Mouse (Mus musculus) kidney, embryonic 16.5 days (tissue): ENCODE data around the gene Eef1akmt3. TPM values are rescaled to one million over a fixed set of nuclear protein-coding genes. Genes with fewer than 3 reads are reported as not detected.
"Not testable (repeated sequence)": the region's sequence is repeated elsewhere in the genome, so short reads cannot be mapped to it uniquely, and the experiment has no call there.

Experiments used
- ATAC-seq: fragments of 200-750 bp; cut with Nextera tagmentation; 2 replicates; pipeline ENCODE4 v1.8.0; 2017; ENCODE audit warnings: moderate TSS enrichment; ENCODE audit not compliant: low FRiP score, low TSS enrichment
- H3K27ac ChIP-seq: fragments of 300-500 bp; sonication (generic); 2 replicates; pipeline ENCODE4 v1.5.1; 2014; ENCODE audit warnings: low read length
- H3K27me3 ChIP-seq: fragments of 300-500 bp; sonication (generic); 2 replicates; pipeline ENCODE4 v1.6.1; 2014; ENCODE audit warnings: low read length, control low read depth, mixed read lengths; ENCODE audit not compliant: insufficient read depth
- H3K36me3 ChIP-seq: fragments of 300-500 bp; sonication (generic); 2 replicates; pipeline ENCODE4 v1.6.1; 2014; ENCODE audit warnings: low read length, control low read depth, mixed read lengths; ENCODE audit not compliant: insufficient read depth
- H3K4me1 ChIP-seq: fragments of 300-500 bp; sonication (generic); 2 replicates; pipeline ENCODE4 v1.6.1; 2014; ENCODE audit warnings: low read length, control low read depth, mixed read lengths; ENCODE audit not compliant: insufficient read depth
- H3K4me2 ChIP-seq: fragments of 300-500 bp; sonication (generic); replicated peaks from 2 replicates; pipeline ENCODE4 v1.6.1; 2014; ENCODE audit warnings: low read depth, low read length
- H3K4me3 ChIP-seq: fragments of 300-500 bp; sonication (generic); 2 replicates; pipeline ENCODE4 v1.5.1; 2014; ENCODE audit warnings: mild to moderate bottlenecking, low read length
- H3K9ac ChIP-seq: fragments of 300-500 bp; sonication (generic); replicated peaks from 2 replicates; pipeline ENCODE4 v1.6.1; 2014; ENCODE audit warnings: low read length
- H3K9me3 ChIP-seq: fragments of 300-500 bp; sonication (generic); 2 replicates; pipeline ENCODE4 v1.6.1; 2016; ENCODE audit warnings: low read length, control low read depth
- WGBS: fragments of 180-500 bp; shearing (Covaris S2); extraction: QIAGEN DNeasy Blood & Tissue Kit; methylation state at CpG from one replicate; pipeline ENCODE4 v1.1.7; 2014; 5-methylcytosine and 5-hydroxymethylcytosine counted together
- polyA plus RNA-seq: library from polyadenylated mRNA; unstranded; fragments of >200 nt; fragmentation: Nextera tagmentation; extraction: Ambion mirVana; gene quantifications from 2 replicates; pipeline ENCODE4 v1.2.1, GENCODE M21; 2015

Eef1akmt3 gene
- polyA plus RNA-seq, 1 experiment from 2014 or later: 0.76 TPM

DNA sequence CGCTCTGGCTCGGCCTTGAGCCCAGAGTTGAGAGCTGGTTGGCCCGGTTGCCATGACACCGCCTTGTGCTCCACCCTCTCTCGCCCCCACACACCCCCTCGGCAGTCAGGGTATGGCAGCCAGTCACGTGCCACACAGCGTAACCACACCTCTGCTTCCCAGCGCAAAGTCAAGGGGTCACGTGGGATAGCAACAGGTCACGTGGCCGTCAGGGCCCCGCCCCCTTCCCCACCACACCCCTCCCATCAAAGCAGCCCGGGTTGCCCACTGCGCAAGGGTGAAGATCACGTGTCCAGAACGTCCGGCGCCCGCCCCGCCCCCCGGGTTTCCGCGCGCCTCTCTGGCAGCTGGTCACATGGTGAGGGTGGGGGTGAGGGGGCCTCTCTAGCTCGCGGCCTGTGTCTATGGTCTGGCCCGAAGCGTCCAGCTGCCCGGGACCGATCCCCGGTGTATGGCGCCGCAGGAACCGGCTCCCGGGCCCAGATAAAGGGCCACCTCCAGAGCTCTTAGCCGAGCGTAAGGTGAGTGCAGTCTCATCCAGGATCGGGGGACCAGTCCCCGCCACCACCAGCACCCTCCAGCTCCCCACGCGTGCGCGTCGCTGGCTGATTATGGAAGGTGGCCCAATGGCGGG is 22.0 kb upstream of the Eef1akmt3 start, which contains the start of gene Cdk4:
Gene Cdk4, plus strand, starts transcription at position 296 of the 634 bp plus-strand sequence.
- under 1% methylated on average over 45 of the region's 46 CpGs for WGBS
- ATAC-seq: peak; percentile 92
- no peaks in the 10 kb centered on the region for H3K9me3 ChIP-seq
- H3K36me3 ChIP-seq: peaks cover 36% of the 10 kb centered on the region
- peak within 1 kb of the TSS; percentile 72 for H3K4me2 ChIP-seq
- H3K4me1 ChIP-seq: peaks cover 34% of the 10 kb centered on the region
- peaks cover 10% of the 10 kb centered on the region; the same call in 1 of the 2 replicates for H3K27me3 ChIP-seq
- H3K27ac ChIP-seq: peak within 1 kb of the TSS; percentile 83
- peak within 1 kb of the TSS; percentile 78 for H3K4me3 ChIP-seq
- peak within 1 kb of the TSS; percentile 96 for H3K9ac ChIP-seq

DNA sequence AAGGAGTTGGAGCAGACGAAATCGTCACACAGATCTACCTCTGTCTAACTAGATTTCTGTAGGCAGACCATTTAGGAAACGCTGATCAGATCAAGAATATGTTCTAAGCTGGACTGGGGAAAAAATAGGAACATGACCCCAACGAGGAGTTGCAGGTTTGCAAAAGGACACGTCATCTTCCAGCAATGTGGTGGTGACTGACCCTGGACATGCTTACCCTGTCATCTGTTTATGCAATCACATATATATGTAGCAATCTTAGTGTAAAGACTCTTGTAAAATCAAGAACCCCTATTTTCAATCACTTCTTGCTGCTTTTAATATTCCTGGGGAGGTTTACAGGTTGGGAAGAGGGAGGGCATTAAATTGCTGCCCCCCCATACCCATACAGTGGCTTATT is 21.2 kb upstream of the Eef1akmt3 start:
- Histone ChIP-seq H3K9me3 (no peaks in the 10 kb centered on the region), H3K4me1 (peaks cover 29% of the 10 kb centered on the region), H3K4me2 (no peak overlapping the region), H3K27ac (no peak overlapping the region), H3K27me3 (peaks cover 11% of the 10 kb centered on the region; the same call in 1 of the 2 replicates), H3K4me3 (no peak overlapping the region), H3K9ac (no peak overlapping the region), H3K36me3 (peaks cover 29% of the 10 kb centered on the region)
- no peak for ATAC-seq
- WGBS: 74% methylated on average over 5 of the region's 5 CpGs

DNA sequence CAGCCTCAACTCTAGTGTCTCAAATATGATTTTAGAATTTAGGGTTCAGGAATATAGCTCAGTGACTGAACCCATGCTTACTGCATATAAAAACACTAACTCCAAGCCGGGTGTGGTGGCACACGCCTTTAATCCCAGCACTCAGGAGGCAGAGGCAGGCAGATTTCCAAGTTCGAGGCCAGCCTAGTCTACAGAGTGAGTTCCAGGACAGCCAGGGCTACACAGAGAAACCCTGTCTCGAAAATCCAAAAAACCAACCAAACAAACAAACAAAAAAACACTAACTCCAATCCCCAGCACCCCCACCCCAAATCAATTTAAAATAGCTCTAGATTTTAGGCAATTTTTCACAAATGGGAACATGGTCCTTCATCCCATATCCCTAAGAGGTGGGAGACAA is 20.8 kb upstream of the Eef1akmt3 start:
- H3K27ac ChIP-seq, ATAC-seq, H3K9ac ChIP-seq, H3K4me3 ChIP-seq, H3K9me3 ChIP-seq, H3K4me2 ChIP-seq: not testable (repeated sequence)
- Histone ChIP-seq H3K27me3 (peaks cover 11% of the 10 kb centered on the region; the same call in 1 of the 2 replicates), H3K4me1 (peaks cover 29% of the 10 kb centered on the region), H3K36me3 (peaks cover 29% of the 10 kb centered on the region)
- 88% methylated on average over 4 of the region's 4 CpGs for WGBS

DNA sequence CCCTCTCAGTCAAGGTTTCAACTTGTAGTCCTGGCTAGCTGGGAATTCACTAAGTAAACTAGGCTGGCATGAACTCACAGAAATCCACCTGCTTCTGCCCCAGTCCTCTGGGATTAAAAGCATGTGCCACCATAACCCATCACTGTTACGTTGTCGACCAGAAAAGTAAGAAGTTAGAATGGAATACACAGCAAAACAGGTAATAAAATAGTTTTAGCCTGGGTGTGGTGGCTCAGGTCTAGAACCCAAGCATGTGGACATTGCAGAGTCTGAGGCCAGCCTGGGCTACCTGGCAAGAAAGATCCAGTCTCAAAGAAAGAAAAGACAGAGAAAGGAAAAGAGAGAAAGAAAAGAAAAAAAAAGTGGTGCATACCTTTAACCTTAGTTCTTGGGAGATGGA is 20.2 kb upstream of the Eef1akmt3 start:
- Histone ChIP-seq H3K36me3 (peaks cover 27% of the 10 kb centered on the region), H3K27ac (no peak overlapping the region), H3K4me2 (no peak overlapping the region), H3K9me3 (no peaks in the 10 kb centered on the region), H3K4me3 (no peak overlapping the region), H3K9ac (no peak overlapping the region), H3K27me3 (peaks cover 11% of the 10 kb centered on the region; the same call in 1 of the 2 replicates), H3K4me1 (peaks cover 29% of the 10 kb centered on the region)
- ATAC-seq: no peak
- 71% methylated on average over 2 of the region's 2 CpGs for WGBS

DNA sequence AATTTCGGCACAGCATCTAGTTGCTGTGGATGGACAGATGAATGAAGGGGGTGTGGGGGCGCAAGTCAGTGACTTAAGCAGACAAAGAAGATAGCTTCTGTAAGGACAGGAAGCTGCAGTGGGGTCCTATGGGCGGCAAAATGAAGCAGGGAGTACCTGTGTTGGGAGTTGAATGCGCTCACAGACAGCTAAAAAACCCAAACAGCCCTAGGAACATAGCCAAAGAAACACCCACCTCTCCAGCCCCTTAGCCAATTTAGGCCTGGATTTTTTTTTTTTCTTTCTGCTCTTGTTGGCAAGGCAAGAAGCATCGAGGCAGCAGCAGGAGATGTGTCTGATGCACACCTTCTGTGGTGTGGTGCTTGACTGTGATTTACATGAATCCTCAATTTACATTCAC is 19.8 kb upstream of the Eef1akmt3 start:
- no peaks in the 10 kb centered on the region for H3K9me3 ChIP-seq
- no peak overlapping the region for H3K4me3 ChIP-seq
- ATAC-seq: no peak
- 38% methylated on average over 5 of the region's 5 CpGs for WGBS
- H3K36me3 ChIP-seq: peaks cover 26% of the 10 kb centered on the region
- H3K4me1 ChIP-seq: peaks cover 29% of the 10 kb centered on the region
- no peak overlapping the region for H3K4me2 ChIP-seq
- no peak overlapping the region for H3K9ac ChIP-seq
- H3K27me3 ChIP-seq: peaks cover 11% of the 10 kb centered on the region; the same call in 1 of the 2 replicates
- no peak overlapping the region for H3K27ac ChIP-seq

DNA sequence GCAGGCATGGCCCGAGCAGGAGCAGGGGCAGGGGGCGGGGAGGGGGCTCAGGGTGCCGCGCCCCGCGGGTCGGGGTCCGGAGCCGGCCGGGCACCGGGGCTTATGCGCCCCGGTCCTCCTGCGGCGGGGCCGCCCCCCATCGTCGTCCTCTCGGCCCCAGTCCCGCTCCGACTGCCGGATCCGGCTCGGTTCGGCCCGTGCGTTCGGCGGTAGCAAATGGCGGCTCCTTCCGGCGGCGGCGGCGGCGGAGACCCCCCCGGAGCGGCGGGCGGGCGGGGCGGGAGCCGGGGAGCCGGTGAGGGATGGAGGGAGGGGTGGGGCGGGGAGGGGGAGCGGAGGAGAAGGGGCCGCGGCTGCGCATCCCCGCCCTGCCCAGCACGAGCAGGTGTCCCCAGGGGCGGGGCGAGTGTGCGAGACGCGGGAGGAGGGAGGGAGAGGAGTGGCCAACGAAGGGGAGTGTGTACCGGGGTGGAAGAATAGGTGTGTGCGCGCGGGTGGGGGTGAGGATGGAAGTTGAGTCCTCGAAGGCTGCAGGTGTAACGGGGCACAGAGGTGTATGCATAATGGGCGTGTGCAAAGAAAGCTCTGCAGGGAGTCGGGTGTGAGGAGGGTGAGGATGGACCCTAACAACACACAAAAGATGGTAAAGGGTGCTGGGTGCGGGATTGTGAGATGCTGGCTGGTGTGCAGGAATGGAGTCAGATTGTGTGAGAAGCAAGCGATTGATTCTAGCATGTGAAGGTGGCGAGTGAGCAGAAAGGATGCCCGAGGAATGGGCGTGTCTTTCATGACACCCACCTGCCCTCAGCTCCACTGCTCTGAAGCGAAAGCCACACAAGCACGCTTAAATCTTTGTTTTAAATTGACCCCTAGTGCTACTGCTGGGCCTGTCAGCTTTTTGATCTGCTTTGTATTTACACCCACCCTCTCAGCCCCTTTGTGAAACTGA is 18.9 kb upstream of the Eef1akmt3 start, which contains the start of gene March9:
Gene March9, minus strand, starts transcription at position 217 of the 949 bp plus-strand sequence.
- 1% methylated on average over 31 of the region's 72 CpGs for WGBS
- Histone ChIP-seq H3K9me3 (no peaks in the 10 kb centered on the region), H3K36me3 (peaks cover 26% of the 10 kb centered on the region), H3K4me1 (peaks cover 29% of the 10 kb centered on the region), H3K9ac (peak within 1 kb of the TSS; percentile 87), H3K27me3 (peaks cover 11% of the 10 kb centered on the region; the same call in 1 of the 2 replicates), H3K27ac (peak within 1 kb of the TSS; percentile 60; the same call in 1 of the 2 replicates), H3K4me2 (peak within 1 kb of the TSS; percentile 96), H3K4me3 (peak within 1 kb of the TSS; percentile 81)
- peak; percentile 37; the same call in 1 of the 2 replicates for ATAC-seq

DNA sequence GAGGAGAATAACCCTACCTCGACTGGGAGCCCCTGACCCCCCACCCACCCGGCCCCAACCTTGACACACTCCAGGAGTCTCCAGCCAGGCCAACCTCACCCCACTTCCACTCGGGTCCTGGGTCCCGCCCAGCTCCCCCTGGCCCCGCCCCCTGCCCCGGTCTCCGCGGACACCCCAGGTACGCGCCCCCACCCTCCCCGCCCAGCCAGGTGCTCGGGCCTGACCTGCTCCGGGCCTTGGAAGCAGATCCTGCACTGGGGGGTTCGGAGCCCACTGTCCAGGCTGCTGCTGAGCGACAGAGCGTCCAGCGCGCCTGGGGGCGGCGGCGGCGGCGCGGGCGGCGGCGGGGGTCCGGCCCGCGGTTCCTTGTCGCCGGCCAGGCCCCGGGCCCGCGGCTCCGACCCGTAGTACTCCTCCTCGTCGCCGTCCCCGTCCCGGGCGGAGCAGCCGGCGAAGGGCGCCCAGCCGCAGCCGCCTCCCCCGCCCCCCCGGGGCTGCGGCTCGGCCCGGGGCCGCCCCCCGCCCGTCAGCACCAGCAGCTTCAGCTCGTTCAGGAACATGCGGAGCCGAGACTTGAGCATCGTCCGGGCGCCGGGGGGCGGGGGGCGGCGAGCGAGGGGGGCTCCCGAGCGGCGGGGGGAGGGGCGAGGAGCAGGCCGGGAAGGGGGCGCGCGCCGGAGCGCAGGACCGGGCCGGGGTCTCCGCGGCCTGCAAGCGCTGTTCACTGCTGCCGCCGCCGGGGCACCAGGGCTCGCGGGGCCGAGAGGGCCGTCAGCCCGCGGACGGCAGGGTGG is 18.1 kb upstream of the Eef1akmt3 start:
- under 1% methylated on average over 41 of the region's 92 CpGs for WGBS
- Histone ChIP-seq H3K9me3 (no peaks in the 10 kb centered on the region), H3K36me3 (peaks cover 21% of the 10 kb centered on the region), H3K27ac (peak overlapping the region; percentile 60; the same call in 1 of the 2 replicates), H3K4me3 (peak overlapping the region; percentile 81), H3K4me1 (peaks cover 22% of the 10 kb centered on the region), H3K9ac (peak overlapping the region; percentile 87), H3K4me2 (peak overlapping the region; percentile 96), H3K27me3 (peaks cover 11% of the 10 kb centered on the region; the same call in 1 of the 2 replicates)
- ATAC-seq: no peak

DNA sequence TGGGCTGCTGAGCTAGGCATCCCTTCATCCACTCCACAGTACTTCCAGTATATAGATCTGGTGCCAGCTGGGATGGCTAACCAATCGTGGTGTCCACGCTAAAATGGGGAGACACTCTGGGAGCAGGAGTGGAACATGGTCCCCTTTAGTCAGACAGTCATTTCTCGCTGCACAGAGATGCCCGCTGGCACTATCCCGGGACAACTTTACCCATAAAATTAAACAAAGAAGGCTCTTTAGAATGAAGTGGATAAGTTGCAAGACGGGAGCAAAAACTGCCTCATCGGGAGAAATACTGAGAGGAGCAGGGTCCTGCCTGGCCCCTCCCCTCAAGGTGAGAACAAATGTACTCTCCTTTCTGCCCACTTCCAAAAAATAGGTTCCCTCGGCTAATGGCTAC is 17.4 kb upstream of the Eef1akmt3 start:
- Histone ChIP-seq H3K9ac (peak overlapping the region; percentile 87), H3K4me2 (peak overlapping the region; percentile 96), H3K27me3 (peaks cover 11% of the 10 kb centered on the region; the same call in 1 of the 2 replicates), H3K4me1 (peaks cover 22% of the 10 kb centered on the region), H3K36me3 (peaks cover 21% of the 10 kb centered on the region), H3K4me3 (peak overlapping the region; percentile 81), H3K9me3 (no peaks in the 10 kb centered on the region), H3K27ac (no peak overlapping the region)
- no peak for ATAC-seq
- WGBS: 8% methylated on average over 8 of the region's 8 CpGs

DNA sequence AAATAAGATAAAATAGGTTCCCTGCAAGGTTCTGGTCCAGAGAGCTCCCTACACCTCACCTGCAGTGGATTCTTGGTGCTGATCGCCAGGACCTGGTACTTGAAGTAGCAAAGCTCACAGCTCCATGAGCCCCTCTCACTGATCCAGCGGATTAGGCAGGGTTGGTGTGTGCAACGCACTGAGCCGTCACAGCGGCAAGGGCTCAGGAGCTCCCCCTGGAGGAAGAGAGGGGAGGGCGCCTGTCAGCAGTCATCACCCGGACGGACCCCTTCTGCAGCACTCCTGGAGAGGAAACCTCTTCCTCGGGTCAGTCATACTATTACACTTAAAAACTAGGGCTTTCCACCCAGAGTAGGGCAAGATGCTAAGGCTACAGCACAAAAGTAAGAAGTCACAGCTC is 16.8 kb upstream of the Eef1akmt3 start:
- Histone ChIP-seq H3K9me3 (no peaks in the 10 kb centered on the region), H3K4me1 (peaks cover 22% of the 10 kb centered on the region), H3K4me3 (peak overlapping the region; percentile 81), H3K4me2 (peak overlapping the region; percentile 96), H3K36me3 (peaks cover 21% of the 10 kb centered on the region), H3K9ac (peak overlapping the region; percentile 28), H3K27me3 (peaks cover 11% of the 10 kb centered on the region; the same call in 1 of the 2 replicates), H3K27ac (no peak overlapping the region)
- WGBS: 2% methylated on average over 9 of the region's 9 CpGs
- ATAC-seq: peak; percentile 16; the same call in 1 of the 2 replicates
